Mouse (Mus musculus) heart, embryonic 16.5 days (tissue): ENCODE results near the gene Zfp804a. TPM values are rescaled to one million over a fixed set of nuclear protein-coding genes. Genes with fewer than 3 reads are reported as not detected.
A peak's percentile ranks its signal among the peaks of the same experiment; 100 is the strongest.

ENCODE experiments used
- ATAC-seq: fragments of 200-750 bp; cut with Nextera tagmentation; replicated peaks from 2 replicates; pipeline ENCODE4 v1.8.0; 2017; ENCODE audit warnings: moderate number of reproducible peaks; ENCODE audit not compliant: insufficient read depth, low FRiP score; ENCODE audit errors: extremely low read depth
- H3K27ac ChIP-seq: fragments of 300-500 bp; sonication (generic); 2 replicates; pipeline ENCODE4 v1.5.1; 2014; ENCODE audit warnings: mild to moderate bottlenecking, low read length, control low read depth, moderate library complexity
- H3K27me3 ChIP-seq: fragments of 300-500 bp; sonication (generic); 2 replicates; pipeline ENCODE4 v1.6.1; 2014; ENCODE audit warnings: low read length, mixed read lengths; ENCODE audit not compliant: control insufficient read depth, insufficient read depth
- H3K36me3 ChIP-seq: fragments of 300-500 bp; sonication (generic); 2 replicates; pipeline ENCODE4 v1.6.1; 2014; ENCODE audit not compliant: control insufficient read depth, insufficient read depth
- H3K4me1 ChIP-seq: fragments of 300-500 bp; sonication (generic); 2 replicates; pipeline ENCODE4 v1.6.1; 2014; ENCODE audit warnings: low read length, mixed read lengths; ENCODE audit not compliant: control insufficient read depth, insufficient read depth
- H3K4me2 ChIP-seq: fragments of 300-500 bp; sonication (generic); 2 replicates; pipeline ENCODE4 v1.6.1; 2014; ENCODE audit warnings: low read depth, mild to moderate bottlenecking, control low read depth, low read length
- H3K4me3 ChIP-seq: fragments of 300-500 bp; sonication (generic); 2 replicates; pipeline ENCODE4 v1.5.1; 2014; ENCODE audit warnings: mild to moderate bottlenecking, control low read depth, low read length
- H3K9ac ChIP-seq: fragments of 300-500 bp; sonication (generic); 2 replicates; pipeline ENCODE4 v1.6.1; 2014; ENCODE audit warnings: low read length, control low read depth
- H3K9me3 ChIP-seq: fragments of 300-500 bp; sonication (generic); replicated peaks from 2 replicates; pipeline ENCODE4 v1.6.1; 2016; ENCODE audit warnings: low read length; ENCODE audit not compliant: control insufficient read depth
- WGBS: fragments of 180-500 bp; shearing (Covaris S2); extraction: QIAGEN DNeasy Blood & Tissue Kit; methylation state at CpG from one replicate; pipeline ENCODE4 v1.1.7; 2014; 5-methylcytosine and 5-hydroxymethylcytosine counted together
- polyA plus RNA-seq: library from polyadenylated mRNA; unstranded; fragments of >200 nt; fragmentation: Nextera tagmentation; extraction: Ambion mirVana; gene quantifications from 2 replicates; pipeline ENCODE4 v1.2.1, GENCODE M21; 2015

The Zfp804a gene
- polyA plus RNA-seq: 0.07 and 0.18 TPM in 2 replicates

GRCm38 (mm10) chr2:82053185-82053891 is at the start of gene Zfp804a:
Gene Zfp804a (plus strand): TSS chr2:82053222.
- WGBS: under 1% methylated on average over 68 of the region's 82 CpGs
- no peak within 1 kb of the TSS for H3K27ac ChIP-seq
- peak within 1 kb of the TSS; percentile 61 for H3K9ac ChIP-seq

GRCm38 (mm10) chr2:82051635-82052034 is 1.4 kb upstream of the Zfp804a start:
- 77% methylated on average over 4 of the region's 4 CpGs for WGBS
- Histone ChIP-seq H3K4me2 (no peak overlapping the region), H3K36me3 (no peaks in the 10 kb centered on the region), H3K9me3 (no peaks in the 10 kb centered on the region), H3K4me3 (no peak overlapping the region), H3K27me3 (peaks cover 18% of the 10 kb centered on the region), H3K9ac (no peak overlapping the region), H3K4me1 (peaks cover 10% of the 10 kb centered on the region; the same call in 1 of the 2 replicates), H3K27ac (no peak overlapping the region)
- no peak for ATAC-seq

More at GRCm38 (mm10) chr2:82053185-82053891, at the start of gene Zfp804a:
- Histone ChIP-seq H3K4me2 (peak within 1 kb of the TSS; percentile 99), H3K27me3 (peaks cover 18% of the 10 kb centered on the region), H3K36me3 (no peaks in the 10 kb centered on the region), H3K4me3 (peak within 1 kb of the TSS; percentile 75), H3K9me3 (no peaks in the 10 kb centered on the region), H3K4me1 (peaks cover 10% of the 10 kb centered on the region; the same call in 1 of the 2 replicates)
- peak; percentile 70 for ATAC-seq

- H3K27ac ChIP-seq: no peak overlapping the region
- H3K4me3 ChIP-seq: peak overlapping the region; percentile 75
- peaks cover 10% of the 10 kb centered on the region; the same call in 1 of the 2 replicates for H3K4me1 ChIP-seq
- H3K4me2 ChIP-seq: peak overlapping the region; percentile 99
- no peaks in the 10 kb centered on the region for H3K9me3 ChIP-seq
- peak overlapping the region; percentile 61 for H3K9ac ChIP-seq
- no peaks in the 10 kb centered on the region for H3K36me3 ChIP-seq
- peak; percentile 10; the same call in 1 of the 2 replicates for ATAC-seq
- WGBS: 4% methylated on average over 34 of the region's 34 CpGs
- peaks cover 18% of the 10 kb centered on the region for H3K27me3 ChIP-seq
Observed at GRCm38 (mm10) chr2:82052338-82053184, 461 bp upstream of the Zfp804a start.

- 52% methylated on average over 4 of the region's 4 CpGs for WGBS
- H3K27ac ChIP-seq: no peak overlapping the region
- H3K9ac ChIP-seq: no peak overlapping the region
- H3K9me3 ChIP-seq: no peaks in the 10 kb centered on the region
- no peak for ATAC-seq
- peaks cover 18% of the 10 kb centered on the region for H3K27me3 ChIP-seq
- H3K36me3 ChIP-seq: no peaks in the 10 kb centered on the region
- no peak overlapping the region; the same call in 1 of the 2 replicates for H3K4me3 ChIP-seq
- H3K4me2 ChIP-seq: peak overlapping the region; percentile 99
- H3K4me1 ChIP-seq: peaks cover 10% of the 10 kb centered on the region; the same call in 1 of the 2 replicates
Observed at GRCm38 (mm10) chr2:82054446-82054845, 1.4 kb downstream of the Zfp804a start.

- Histone ChIP-seq H3K9me3 (no peaks in the 10 kb centered on the region), H3K4me3 (no peak overlapping the region), H3K4me2 (no peak overlapping the region), H3K27me3 (no peaks in the 10 kb centered on the region), H3K36me3 (no peaks in the 10 kb centered on the region), H3K9ac (no peak overlapping the region), H3K4me1 (no peaks in the 10 kb centered on the region), H3K27ac (no peak overlapping the region)
- ATAC-seq: no peak
- 21% methylated on average over 5 of the region's 5 CpGs for WGBS
Observed at GRCm38 (mm10) chr2:82064671-82065070, 11.6 kb downstream of the Zfp804a start.

GRCm38 (mm10) chr2:82067912-82068311 is 14.9 kb downstream of the Zfp804a start:
- Histone ChIP-seq H3K4me3 (no peak overlapping the region), H3K36me3 (no peaks in the 10 kb centered on the region), H3K27me3 (no peaks in the 10 kb centered on the region), H3K27ac (no peak overlapping the region), H3K4me2 (no peak overlapping the region), H3K9ac (no peak overlapping the region), H3K9me3 (no peaks in the 10 kb centered on the region), H3K4me1 (no peaks in the 10 kb centered on the region)
- 86% methylated on average over 1 of the region's 1 CpGs for WGBS
- ATAC-seq: no peak

- Histone ChIP-seq H3K27me3 (no peaks in the 10 kb centered on the region), H3K9ac (no peak overlapping the region), H3K9me3 (no peaks in the 10 kb centered on the region), H3K36me3 (no peaks in the 10 kb centered on the region), H3K4me1 (no peaks in the 10 kb centered on the region), H3K27ac (no peak overlapping the region), H3K4me2 (no peak overlapping the region), H3K4me3 (no peak overlapping the region)
- ATAC-seq: no peak
- 52% methylated on average over 1 of the region's 1 CpGs for WGBS
Observed at GRCm38 (mm10) chr2:82069172-82069571, 16.1 kb downstream of the Zfp804a start.

- Histone ChIP-seq H3K36me3 (no peaks in the 10 kb centered on the region), H3K27me3 (no peaks in the 10 kb centered on the region), H3K4me1 (no peaks in the 10 kb centered on the region), H3K9ac (no peak overlapping the region), H3K4me3 (no peak overlapping the region), H3K9me3 (no peaks in the 10 kb centered on the region), H3K4me2 (no peak overlapping the region), H3K27ac (no peak overlapping the region)
- 79% methylated on average over 3 of the region's 3 CpGs for WGBS
- no peak for ATAC-seq
Observed at GRCm38 (mm10) chr2:82076883-82077282, 23.9 kb downstream of the Zfp804a start.
